Mouse (Mus musculus) gastrocnemius, postnatal 14 days (tissue): ENCODE data around the gene E130218I03Rik. TPM values are rescaled to one million over a fixed set of nuclear protein-coding genes. Genes with fewer than 3 reads are reported as not detected.
"Not testable (repeated sequence)": the region's sequence is repeated elsewhere in the genome, so short reads cannot be mapped to it uniquely, and the experiment has no call there.

Experiments
- DNase-seq: peaks from one replicate; pipeline ENCODE4 v3.0.0; 2021; ENCODE audit warnings: mixed read lengths
- intact Hi-C: fragments of 180-260 bp; cut with DNase I; formaldehyde crosslinking; loops from one replicate; pipeline ENCODE4 v1.15.1; 2025; ENCODE audit warnings: low total_unique reads
- total RNA-seq, 2 experiments: library from RNA; stranded (reverse); gene quantifications; 2 replicates each; pipeline ENCODE4 v1.2.3; 2021

The E130218I03Rik gene
- total RNA-seq, 2 experiments from 2014 or later, result not detected

- DNase-seq, result no peak
- intact Hi-C loops, result loop anchor here (5.0 to 10.0 kb wide), 3 partner anchors 41 to 234 kb away; no protein-coding TSS in a partner anchor
Measured at GRCm38 (mm10) chr4:134250930-134251240, 7.4 kb downstream of the E130218I03Rik start.

GRCm38 (mm10) chr4:134251241-134252130, 8.0 kb downstream of the E130218I03Rik start:
- DNase-seq, result peak; percentile 33
- intact Hi-C loops, result loop anchor here (5.0 to 10.0 kb wide), 3 partner anchors 41 to 233 kb away; no protein-coding TSS in a partner anchor

GRCm38 (mm10) chr4:134252131-134252910, 8.9 kb downstream of the E130218I03Rik start:
- intact Hi-C loops, result loop anchor here (5.0 to 10.0 kb wide), 3 partner anchors 40 to 232 kb away; no protein-coding TSS in a partner anchor
- no peak for DNase-seq

GRCm38 (mm10) chr4:134252911-134253721, 9.7 kb downstream of the E130218I03Rik start:
- DNase-seq, result no peak
- intact Hi-C loops, result loop anchor here (5.0 to 10.0 kb wide), 3 partner anchors 39 to 232 kb away; no protein-coding TSS in a partner anchor

- intact Hi-C loops, result loop anchor here (5.0 to 10.0 kb wide), 3 partner anchors 38 to 231 kb away; no protein-coding TSS in a partner anchor
- DNase-seq, result no peak
Measured at GRCm38 (mm10) chr4:134253722-134254324, 10.4 kb downstream of the E130218I03Rik start, which contains the start of gene Grrp1. TSS of gene Grrp1 (minus strand) at chr4:134254106.

- intact Hi-C loops, result loop anchor here (5.0 to 10.0 kb wide), 3 partner anchors 37 to 230 kb away; no protein-coding TSS in a partner anchor
- no peak for DNase-seq
Measured at GRCm38 (mm10) chr4:134254835-134255234, 11.4 kb downstream of the E130218I03Rik start.

GRCm38 (mm10) chr4:134255854-134256253, 12.4 kb downstream of the E130218I03Rik start:
- DNase-seq, result no peak
- intact Hi-C loops, result loop anchor here (10.0 kb wide), 2 partner anchors 119 to 229 kb away; no protein-coding TSS in a partner anchor

GRCm38 (mm10) chr4:134256407-134257197, 13.1 kb downstream of the E130218I03Rik start:
- intact Hi-C loops, result loop anchor here (10.0 kb wide), 2 partner anchors 118 to 228 kb away; no protein-coding TSS in a partner anchor
- DNase-seq, result no peak

GRCm38 (mm10) chr4:134257198-134258009, 13.9 kb downstream of the E130218I03Rik start:
- no peak for DNase-seq
- intact Hi-C loops, result loop anchor here (10.0 kb wide), 2 partner anchors 117 to 227 kb away; no protein-coding TSS in a partner anchor

GRCm38 (mm10) chr4:134258354-134258753, 14.9 kb downstream of the E130218I03Rik start:
- intact Hi-C loops, result loop anchor here (10.0 kb wide), 2 partner anchors 116 to 226 kb away; no protein-coding TSS in a partner anchor

GRCm38 (mm10) chr4:134263191-134263590, 19.7 kb downstream of the E130218I03Rik start:
- peak; percentile 64 for DNase-seq
- intact Hi-C loops, result no loop called here

More at GRCm38 (mm10) chr4:134258354-134258753, 14.9 kb downstream of the E130218I03Rik start:
- no peak for DNase-seq

- intact Hi-C loops, result loop anchor here (5.0 kb wide), 1 partner anchor 126 kb away; no protein-coding TSS in a partner anchor
- DNase-seq, result no peak
Measured at GRCm38 (mm10) chr4:134265860-134266585, 22.6 kb downstream of the E130218I03Rik start.

- DNase-seq, result no peak
- intact Hi-C loops, result loop anchor here (5.0 kb wide), 1 partner anchor 124 kb away; no protein-coding TSS in a partner anchor
Measured at GRCm38 (mm10) chr4:134268102-134268655, 24.7 kb downstream of the E130218I03Rik start.

GRCm38 (mm10) chr4:134269622-134270021, 26.2 kb downstream of the E130218I03Rik start:
- DNase-seq, result not testable (repeated sequence)
- intact Hi-C loops, result loop anchor here (5.0 kb wide), 1 partner anchor 123 kb away; no protein-coding TSS in a partner anchor

- no peak for DNase-seq
- intact Hi-C loops, result no loop called here
Measured at GRCm38 (mm10) chr4:134271979-134272378, 28.5 kb downstream of the E130218I03Rik start.
